Mouse (Mus musculus) cerebellum, postnatal 14 days (tissue): ENCODE results near the gene Farp1.

Experiments
- DNase-seq, 2 experiments: peaks; one replicate each; pipeline ENCODE4 v3.0.0; 2021; ENCODE audit warnings: mixed read lengths in 2 of 2

The Farp1 gene

DNA sequence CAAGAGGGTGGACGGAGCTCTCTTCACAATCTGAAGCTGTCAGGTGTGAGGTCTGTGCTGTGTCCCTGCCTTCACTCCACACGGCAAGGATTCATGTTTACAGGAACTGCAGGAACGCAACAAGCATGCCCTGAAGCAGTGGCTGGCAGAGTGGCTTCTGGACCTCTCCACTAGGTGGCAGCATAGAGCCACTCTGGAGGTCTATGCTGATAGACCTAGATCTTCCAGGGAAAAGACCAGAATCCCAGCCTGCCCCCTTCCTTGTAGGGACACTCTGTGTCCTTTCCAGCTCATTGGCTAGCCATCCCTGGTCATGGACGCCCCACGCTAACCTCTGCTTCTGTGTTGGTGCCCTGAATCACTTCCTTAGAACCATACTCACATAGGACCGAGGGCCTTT lies 244.1 kb downstream of the Farp1 start:
- DNase-seq = peak; percentile 94 to 95

DNA sequence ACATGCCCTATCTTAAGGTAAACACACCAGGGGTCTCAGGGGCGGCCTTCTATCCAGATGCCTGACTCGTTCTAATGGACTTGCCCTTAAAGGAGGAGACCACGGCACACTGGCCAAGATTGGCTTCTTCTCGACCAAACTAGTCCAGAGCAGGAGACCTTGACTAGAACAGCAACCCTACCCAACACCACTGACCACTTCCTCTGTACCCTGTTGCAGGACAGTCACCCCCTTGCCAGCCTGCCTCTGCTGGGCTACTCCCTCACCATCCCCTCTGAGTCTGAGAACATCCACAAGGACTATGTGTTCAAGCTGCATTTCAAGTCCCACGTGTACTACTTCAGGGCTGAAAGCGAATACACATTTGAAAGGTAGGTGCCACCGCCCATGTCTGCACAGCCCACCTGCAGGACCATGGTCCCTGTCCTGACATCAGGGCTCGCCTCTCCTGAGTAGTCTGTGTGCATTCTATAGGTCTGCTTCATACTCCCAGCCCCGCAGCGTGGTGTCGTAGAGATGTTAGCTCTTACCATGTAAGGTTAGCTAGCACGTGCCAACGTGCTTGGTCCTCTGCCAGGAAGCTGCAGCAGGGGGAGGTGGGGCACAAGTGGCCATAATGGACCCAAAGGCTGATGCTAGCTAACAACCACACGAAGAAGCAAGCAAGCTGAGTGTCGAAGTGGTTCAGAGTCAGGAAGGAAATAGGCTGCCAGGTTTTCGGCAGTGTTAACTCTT lies 245.8 kb downstream of the Farp1 start:
- peak in 1 of 2 experiments; percentile 45 for DNase-seq

DNA sequence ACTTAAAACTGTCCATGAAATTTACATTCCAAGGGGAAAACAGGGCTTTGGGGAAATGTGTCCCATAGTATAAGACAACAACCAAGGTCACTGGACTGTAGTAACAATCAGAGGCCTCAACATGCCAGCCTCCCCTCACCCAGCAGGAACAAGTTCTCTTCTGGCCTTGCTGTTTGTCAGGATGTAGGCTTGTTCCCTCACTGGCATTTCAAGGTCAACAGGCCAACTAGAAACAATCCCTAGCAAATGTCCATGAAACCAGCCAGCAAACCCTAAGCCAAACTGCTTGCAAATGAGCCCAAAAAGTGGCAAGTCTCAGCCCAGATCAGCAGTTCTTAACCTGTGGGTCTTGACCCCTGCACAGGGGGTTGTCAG lies 246.3 kb downstream of the Farp1 start:
- DNase-seq = no peak

GRCm38 (mm10) chr14:121285379-121286120 lies 250.6 kb downstream of the Farp1 start:
- DNase-seq = peak in 1 of 2 experiments; percentile 36

DNA sequence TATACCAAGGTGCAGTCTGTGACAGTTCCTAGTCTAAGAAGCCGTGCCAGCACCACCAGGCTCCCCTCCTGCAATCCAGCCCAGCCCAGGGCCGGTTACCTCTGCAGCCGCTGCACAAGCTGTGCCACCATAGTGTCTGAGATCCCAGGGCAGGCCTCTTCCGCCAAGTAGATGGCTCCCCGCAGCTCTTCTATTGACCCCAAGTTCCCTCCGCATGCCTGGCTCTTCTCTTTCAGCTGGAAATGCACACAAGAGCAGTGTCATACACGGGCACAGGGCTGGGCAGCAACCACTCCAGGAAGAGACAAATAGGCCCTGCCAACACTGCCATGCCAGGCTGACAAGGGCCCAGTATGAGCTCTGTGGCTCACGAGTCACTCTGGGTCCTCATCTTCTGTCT lies 256.9 kb downstream of the Farp1 start:
- DNase-seq = no peak

GRCm38 (mm10) chr14:121292391-121292790 lies 257.4 kb downstream of the Farp1 start:
- no peak for DNase-seq

GRCm38 (mm10) chr14:121294484-121294883 lies 259.5 kb downstream of the Farp1 start:
- no peak for DNase-seq

DNA sequence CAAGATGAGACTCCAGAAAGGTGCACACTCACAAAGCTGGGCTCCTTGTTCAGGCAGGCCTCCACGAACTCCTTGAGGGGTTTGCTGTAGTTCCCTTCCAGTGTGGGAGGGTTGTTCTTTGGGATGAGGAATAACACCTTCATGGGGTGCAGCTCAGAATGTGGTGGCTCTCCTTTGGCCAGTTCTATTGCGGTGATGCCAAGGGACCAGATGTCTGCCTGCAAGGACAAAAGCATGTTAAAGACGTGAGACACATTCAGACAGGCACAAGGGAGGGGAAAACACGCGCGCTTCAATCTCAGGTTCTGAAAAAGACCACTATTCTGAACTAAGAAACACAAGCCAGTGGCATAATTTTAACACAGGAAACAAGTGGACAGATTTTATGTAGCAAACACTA lies 262.1 kb downstream of the Farp1 start:
- peak in 1 of 2 experiments; percentile 41 for DNase-seq

- DNase-seq = no peak
Measured at GRCm38 (mm10) chr14:121298537-121298936, 263.5 kb downstream of the Farp1 start.

GRCm38 (mm10) chr14:121299093-121299492 lies 264.1 kb downstream of the Farp1 start:
- no peak for DNase-seq

- DNase-seq = no peak
Measured at GRCm38 (mm10) chr14:121304523-121304922, 269.5 kb downstream of the Farp1 start.

GRCm38 (mm10) chr14:121305316-121306064 lies 270.5 kb downstream of the Farp1 start:
- DNase-seq = no peak

- DNase-seq = no peak
Measured at GRCm38 (mm10) chr14:121309909-121310308, 274.9 kb downstream of the Farp1 start.

DNA sequence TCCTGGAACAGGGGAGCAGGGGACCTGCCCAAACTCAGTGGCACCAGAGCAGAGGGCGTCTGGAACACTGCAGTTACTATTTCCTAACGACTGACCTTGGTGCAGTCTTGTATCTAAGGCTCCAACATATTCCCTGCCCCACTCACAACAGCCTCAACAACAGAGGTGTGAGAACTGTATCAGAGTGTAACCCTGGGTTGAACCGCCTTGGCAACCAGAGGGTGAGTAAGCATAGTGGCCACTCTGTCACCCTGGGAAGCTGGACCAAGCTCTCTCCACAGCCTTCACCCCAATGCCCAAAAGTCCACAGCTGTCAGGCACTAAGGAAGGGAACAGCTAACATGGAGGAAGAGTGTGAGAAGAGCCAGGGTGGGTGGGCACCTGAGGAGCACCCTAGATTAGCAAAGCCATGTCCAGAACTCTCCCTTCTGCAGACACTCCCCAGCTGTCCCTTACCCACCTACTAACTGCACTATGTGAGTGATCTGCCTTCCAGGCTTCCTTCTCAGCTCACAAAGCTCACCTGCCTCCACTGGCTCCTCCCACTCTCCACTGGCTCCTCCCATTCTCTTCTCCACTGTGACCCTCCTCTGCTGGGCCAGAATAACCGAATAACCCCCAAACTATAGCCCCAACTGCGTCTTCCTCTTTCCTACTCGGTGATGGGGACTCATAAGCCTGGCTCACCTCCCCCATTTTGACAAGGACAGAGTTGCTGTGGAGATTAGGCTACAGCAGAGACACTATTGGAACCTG lies 275.5 kb downstream of the Farp1 start:
- DNase-seq = no peak

DNA sequence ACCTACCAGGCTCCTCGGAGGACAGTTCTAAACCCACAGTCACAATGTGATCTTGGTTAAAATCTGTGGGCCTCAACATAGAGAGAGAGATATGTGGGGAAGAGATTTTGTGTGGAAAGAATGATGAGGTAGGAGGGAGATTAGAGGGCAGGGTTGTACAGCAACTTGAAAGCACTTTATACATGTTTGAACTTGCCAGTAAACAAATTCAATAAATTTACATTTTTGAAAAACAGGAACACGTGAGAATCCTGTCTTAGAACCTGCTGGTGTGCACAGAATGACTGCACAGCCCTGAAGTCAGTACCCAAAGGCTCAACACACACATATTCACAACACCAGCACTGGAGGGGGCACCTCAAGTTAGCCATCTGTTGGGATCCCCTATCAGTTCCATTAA lies 276.1 kb downstream of the Farp1 start:
- no peak for DNase-seq

DNA sequence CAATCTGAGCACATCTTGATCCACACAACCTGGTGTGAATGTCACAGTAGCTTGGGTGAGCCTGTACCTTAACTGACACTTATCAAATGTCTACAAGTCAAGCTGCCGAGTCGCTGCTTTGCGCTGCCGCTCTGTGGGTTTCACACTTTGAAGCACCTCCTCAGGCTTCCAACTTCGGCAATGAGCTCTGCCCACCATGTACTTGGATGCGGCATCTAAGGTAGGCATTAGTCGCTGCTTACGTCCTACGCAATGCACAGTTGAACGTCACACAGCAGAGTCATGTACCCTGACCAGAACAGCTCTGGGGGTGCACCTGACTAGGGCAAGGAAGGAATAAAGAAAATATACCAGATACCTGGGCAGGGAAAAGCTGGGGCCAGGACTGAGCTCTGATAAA lies 278.3 kb downstream of the Farp1 start:
- DNase-seq = no peak

DNA sequence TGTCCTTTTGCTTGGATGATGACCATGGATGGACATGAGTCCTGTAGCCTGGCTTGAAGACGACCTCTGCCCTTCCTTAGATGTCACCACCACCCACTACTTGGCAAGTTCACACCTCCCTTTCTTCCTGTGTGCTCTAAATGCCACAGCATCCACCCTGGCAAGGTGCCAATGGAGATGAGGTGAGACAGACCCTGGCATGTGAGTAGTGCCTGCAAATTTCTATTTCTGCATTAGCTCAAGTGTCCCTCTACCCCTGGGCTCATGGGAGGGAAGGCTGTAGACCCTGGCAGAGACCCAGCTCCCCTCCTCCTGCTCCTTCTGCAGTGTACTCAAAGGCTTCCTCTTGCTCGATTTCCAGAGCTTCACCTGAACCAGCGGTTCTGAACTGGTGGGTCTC lies 279.9 kb downstream of the Farp1 start:
- peak; percentile 60 to 75 for DNase-seq

DNA sequence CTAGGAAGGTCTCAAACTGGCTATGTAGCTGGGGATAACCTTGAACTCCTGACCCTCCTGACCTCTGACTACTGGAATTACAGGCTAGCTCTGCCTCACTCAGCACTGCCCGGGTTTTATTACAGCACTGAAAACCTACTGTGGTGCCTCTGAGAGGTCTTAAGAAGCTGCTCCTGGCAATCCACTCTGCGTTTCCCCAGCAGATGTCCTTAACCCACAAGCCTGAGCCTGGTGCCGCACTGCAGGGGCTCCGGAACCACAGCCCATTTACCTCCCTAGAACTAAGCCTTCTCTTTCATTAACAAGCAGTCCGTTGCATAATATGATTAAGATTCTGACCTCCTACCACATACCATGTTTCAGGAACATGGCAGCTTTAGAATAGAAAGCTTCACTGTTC lies 281.1 kb downstream of the Farp1 start:
- DNase-seq = no peak

GRCm38 (mm10) chr14:121316631-121317311 lies 281.8 kb downstream of the Farp1 start:
- no peak for DNase-seq

DNA sequence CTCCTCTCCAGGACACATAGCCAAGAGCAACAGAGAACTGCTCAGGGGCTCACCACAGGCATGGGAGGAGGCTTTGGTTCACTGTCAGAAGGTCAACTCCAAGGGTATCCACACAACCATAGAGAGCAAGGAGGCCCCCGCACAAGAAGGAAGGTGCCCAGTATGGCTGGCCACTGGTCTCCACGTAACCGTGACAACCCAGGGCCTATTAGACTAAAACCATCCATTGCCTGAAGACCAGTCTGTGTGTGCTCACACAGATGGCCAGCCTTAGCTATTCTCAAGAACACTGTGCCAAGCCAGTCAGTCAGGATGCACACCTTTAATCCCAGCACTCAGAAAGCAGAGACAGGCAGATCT lies 282.3 kb downstream of the Farp1 start:
- no peak for DNase-seq

DNA sequence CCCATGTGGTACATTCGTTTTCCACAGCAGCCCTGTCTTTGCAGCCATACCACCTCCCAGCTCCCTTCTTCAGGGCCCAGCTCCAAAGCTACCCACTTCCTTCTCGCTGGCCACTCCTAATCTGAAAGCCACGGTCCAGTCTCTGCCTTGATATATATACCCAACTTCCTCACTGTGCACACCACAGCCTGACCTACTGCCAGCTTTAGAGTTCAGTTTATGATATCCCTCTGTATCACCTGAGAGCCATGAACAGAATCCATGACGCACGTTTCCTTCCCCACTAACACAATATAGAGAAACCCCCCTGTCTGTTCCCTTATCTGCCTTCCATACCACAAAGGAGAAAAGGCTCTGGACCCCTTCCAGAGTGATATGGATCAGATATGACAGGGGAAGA lies 283.4 kb downstream of the Farp1 start:
- DNase-seq = no peak

DNA sequence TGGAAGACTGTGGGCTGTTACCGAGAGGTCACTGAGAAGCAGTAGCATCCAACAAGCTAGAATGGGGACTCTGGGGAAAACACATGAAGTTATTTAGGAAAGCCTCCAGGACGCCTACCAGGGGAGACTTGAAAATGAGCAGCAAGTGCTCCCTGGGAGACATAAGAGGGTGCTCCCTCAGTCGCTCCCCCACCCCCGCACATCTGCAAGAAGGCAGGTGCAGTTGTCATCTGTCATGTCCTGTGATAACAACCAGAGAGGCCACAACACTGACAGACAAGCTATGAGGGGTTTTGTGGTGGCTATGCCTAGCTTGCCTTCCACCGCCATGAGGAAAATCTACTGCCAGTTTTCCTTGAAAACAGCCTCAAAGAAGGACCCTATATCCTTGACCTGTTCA lies 287.1 kb downstream of the Farp1 start:
- no peak for DNase-seq
